Mouse (Mus musculus) liver, embryonic 13.5 days (tissue): ENCODE measurements around the gene Ramac. TPM values are rescaled to one million over a fixed set of nuclear protein-coding genes. Genes with fewer than 3 reads are reported as not detected.
A peak's percentile ranks its signal among the peaks of the same experiment; 100 is the strongest.

Experiments used
- ATAC-seq: fragments of 200-750 bp; cut with Nextera tagmentation; 2 replicates; pipeline ENCODE4 v1.8.0; 2017; ENCODE audit warnings: low read depth, mild to moderate bottlenecking, moderate number of reproducible peaks, moderate library complexity
- DNase-seq: peaks from one replicate; pipeline ENCODE4 v3.0.0; 2022
- H3K27ac ChIP-seq: fragments of 300-500 bp; sonication (generic); 2 replicates; pipeline ENCODE4 v1.5.1; 2015; ENCODE audit warnings: moderate library complexity, mild to moderate bottlenecking, inconsistent platforms
- H3K27me3 ChIP-seq: fragments of 300-500 bp; sonication (generic); 2 replicates; pipeline ENCODE4 v1.6.1; 2015; ENCODE audit warnings: mild to moderate bottlenecking, inconsistent platforms
- H3K36me3 ChIP-seq: fragments of 300-500 bp; sonication (generic); 2 replicates; pipeline ENCODE4 v1.6.1; 2015; ENCODE audit warnings: mild to moderate bottlenecking, inconsistent platforms
- H3K4me1 ChIP-seq: fragments of 300-500 bp; sonication (generic); replicated peaks from 2 replicates; pipeline ENCODE4 v1.6.1; 2015; ENCODE audit warnings: inconsistent platforms
- H3K4me2 ChIP-seq: fragments of 300-500 bp; sonication (generic); 2 replicates; pipeline ENCODE4 v1.6.1; 2015; ENCODE audit warnings: inconsistent platforms, mild to moderate bottlenecking, moderate library complexity
- H3K4me3 ChIP-seq: fragments of 300-500 bp; sonication (generic); replicated peaks from 2 replicates; pipeline ENCODE4 v1.5.1; 2015; ENCODE audit warnings: mild to moderate bottlenecking, inconsistent platforms
- H3K9ac ChIP-seq: fragments of 300-500 bp; sonication (generic); 2 replicates; pipeline ENCODE4 v1.6.1; 2015; ENCODE audit warnings: mild to moderate bottlenecking, inconsistent platforms
- H3K9me3 ChIP-seq: fragments of 300-500 bp; sonication (generic); replicated peaks from 2 replicates; pipeline ENCODE4 v1.6.1; 2016; ENCODE audit warnings: inconsistent platforms
- WGBS: fragments of 180-500 bp; shearing (Covaris S2); methylation state at CpG from one replicate; pipeline ENCODE4 v1.1.7; 2015; ENCODE audit not compliant: insufficient replicate concordance; 5-methylcytosine and 5-hydroxymethylcytosine counted together
- polyA plus RNA-seq: library from polyadenylated mRNA; unstranded; fragments of >200 nt; fragmentation: Nextera tagmentation; extraction: Ambion mirVana; gene quantifications from 2 replicates; pipeline ENCODE4 v1.2.1, GENCODE M21; 2015

Gene Ramac
- 68.9 and 84.2 TPM in 2 replicates for polyA plus RNA-seq

- peak within 1 kb of the TSS; percentile 94 for H3K4me2 ChIP-seq
- no peaks in the 10 kb centered on the region for H3K27me3 ChIP-seq
- H3K9ac ChIP-seq: peak within 1 kb of the TSS; percentile 92
- DNase-seq (peak; percentile 84), ATAC-seq (peak; percentile 94)
- peak within 1 kb of the TSS; percentile 99 for H3K4me3 ChIP-seq
- under 1% methylated on average over 56 of the region's 56 CpGs for WGBS
- no peaks in the 10 kb centered on the region for H3K9me3 ChIP-seq
- H3K27ac ChIP-seq: peak within 1 kb of the TSS; percentile 91
- H3K36me3 ChIP-seq: no peaks in the 10 kb centered on the region
- peaks cover 33% of the 10 kb centered on the region for H3K4me1 ChIP-seq
Observed at GRCm38 (mm10) chr7:81762180-81763109, at the start of gene Ramac. Gene Ramac (plus strand): TSS chr7:81762925.

DNA sequence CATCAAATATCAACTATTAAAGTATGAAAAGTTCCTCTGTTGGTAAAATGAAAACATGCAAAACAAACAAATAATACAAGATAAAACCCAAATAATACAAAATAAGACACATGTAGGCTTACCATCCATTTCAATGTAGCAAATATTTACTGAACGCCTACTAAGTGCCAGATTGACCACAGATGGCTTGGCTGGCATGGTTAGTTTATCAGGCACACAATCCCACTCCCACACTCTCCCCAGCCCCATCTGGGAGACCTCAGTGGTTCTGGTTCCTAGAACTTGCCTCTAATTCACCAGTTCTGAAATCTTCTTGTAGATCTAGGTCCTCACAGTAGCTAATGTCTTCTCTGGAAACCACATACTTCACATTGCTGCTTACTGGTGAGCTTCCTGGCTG is 44.1 kb upstream of the Ramac start:
- H3K9ac ChIP-seq: 0 out of 2 replicates have a peak overlapping the region, but pooled peaks have one; percentile 8
- ATAC-seq: no peak
- H3K4me3 ChIP-seq: peak overlapping the region; percentile 1; the same call in 1 of the 2 replicates
- peak overlapping the region; percentile 74 for H3K27ac ChIP-seq
- H3K4me2 ChIP-seq: peak overlapping the region; percentile 39
- DNase-seq: no peak
- H3K9me3 ChIP-seq: no peaks in the 10 kb centered on the region
- 60% methylated on average over 1 of the region's 1 CpGs for WGBS
- no peaks in the 10 kb centered on the region for H3K36me3 ChIP-seq
- peaks cover 42% of the 10 kb centered on the region for H3K4me1 ChIP-seq
- peaks cover 3% of the 10 kb centered on the region; the same call in 1 of the 2 replicates for H3K27me3 ChIP-seq

- DNase-seq: peak; percentile 20
- peak; percentile 93 for ATAC-seq
Observed at GRCm38 (mm10) chr7:81719216-81719661, 43.5 kb upstream of the Ramac start.

DNA sequence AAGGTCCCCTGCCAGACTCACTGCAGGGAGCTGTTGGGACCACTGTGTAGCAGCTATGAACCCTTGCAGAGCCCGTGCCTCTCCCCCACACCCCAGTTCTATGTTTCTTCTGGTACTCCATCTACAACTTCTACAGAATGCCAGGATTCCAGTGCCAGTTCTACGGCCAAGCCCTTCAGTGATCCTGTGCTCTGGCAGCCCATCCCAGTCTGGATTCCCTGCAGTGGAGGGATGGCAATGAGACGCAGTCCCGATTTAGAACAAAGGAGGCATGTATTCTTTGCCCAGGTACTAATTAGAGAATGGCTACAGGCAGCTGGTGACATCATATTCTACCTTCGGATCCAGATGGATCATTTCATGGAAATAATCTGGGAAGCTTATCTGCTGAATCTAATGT is 41.5 kb upstream of the Ramac start:
- H3K27me3 ChIP-seq: no peaks in the 10 kb centered on the region
- H3K36me3 ChIP-seq: no peaks in the 10 kb centered on the region
- no peak overlapping the region for H3K4me3 ChIP-seq
- no peaks in the 10 kb centered on the region for H3K9me3 ChIP-seq
- no peak overlapping the region for H3K9ac ChIP-seq
- H3K27ac ChIP-seq: 0 out of 2 replicates have a peak overlapping the region, but pooled peaks have one; percentile 13
- no peak overlapping the region for H3K4me2 ChIP-seq
- ATAC-seq: no peak
- WGBS: 74% methylated on average over 5 of the region's 5 CpGs
- DNase-seq: no peak
- H3K4me1 ChIP-seq: peaks cover 52% of the 10 kb centered on the region

More at GRCm38 (mm10) chr7:81719216-81719661, 43.5 kb upstream of the Ramac start:
- H3K4me3 ChIP-seq: peak overlapping the region; percentile 1; the same call in 1 of the 2 replicates
- no peaks in the 10 kb centered on the region for H3K9me3 ChIP-seq
- H3K9ac ChIP-seq: no peak overlapping the region
- H3K4me2 ChIP-seq: peak overlapping the region; percentile 39
- peaks cover 3% of the 10 kb centered on the region; the same call in 1 of the 2 replicates for H3K27me3 ChIP-seq
- 35% methylated on average over 1 of the region's 1 CpGs for WGBS
- peak overlapping the region; percentile 74 for H3K27ac ChIP-seq
- H3K4me1 ChIP-seq: peaks cover 42% of the 10 kb centered on the region
- H3K36me3 ChIP-seq: no peaks in the 10 kb centered on the region

DNA sequence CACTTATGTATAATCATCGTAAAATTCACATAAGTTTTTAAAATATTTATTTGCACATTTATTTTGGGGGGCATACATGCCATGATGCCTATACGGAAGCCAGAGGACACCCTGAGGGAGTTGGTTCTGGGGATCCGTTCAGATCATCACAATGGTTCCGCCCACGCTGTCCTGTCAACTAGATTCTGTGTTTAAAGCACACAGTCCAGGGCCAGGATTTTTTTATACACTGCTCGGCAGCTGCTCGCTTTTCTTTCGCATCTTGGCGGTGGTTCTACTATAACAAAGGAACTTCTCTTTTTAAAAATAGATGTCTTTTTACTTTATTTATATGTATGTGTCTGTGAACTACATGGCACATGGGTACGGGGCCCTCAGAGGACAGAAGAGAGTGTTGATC is 38.9 kb upstream of the Ramac start:
- no peak for ATAC-seq
- Histone ChIP-seq H3K4me2 (no peak overlapping the region), H3K4me3 (no peak overlapping the region), H3K9ac (no peak overlapping the region), H3K27me3 (no peaks in the 10 kb centered on the region), H3K27ac (no peak overlapping the region), H3K4me1 (peaks cover 42% of the 10 kb centered on the region), H3K36me3 (no peaks in the 10 kb centered on the region), H3K9me3 (no peaks in the 10 kb centered on the region)
- no peak for DNase-seq
- 88% methylated on average over 10 of the region's 10 CpGs for WGBS

- 20% methylated on average over 18 of the region's 18 CpGs for WGBS
- no peaks in the 10 kb centered on the region for H3K36me3 ChIP-seq
- peak; percentile 67 for ATAC-seq
- peak overlapping the region; percentile 47 for H3K4me2 ChIP-seq
- H3K27me3 ChIP-seq: no peaks in the 10 kb centered on the region
- H3K9ac ChIP-seq: peak overlapping the region; percentile 39
- DNase-seq: no peak
- H3K4me1 ChIP-seq: peaks cover 36% of the 10 kb centered on the region
- H3K4me3 ChIP-seq: no peak overlapping the region
- H3K27ac ChIP-seq: peak overlapping the region; percentile 63
- no peaks in the 10 kb centered on the region for H3K9me3 ChIP-seq
Observed at GRCm38 (mm10) chr7:81725986-81726727, 36.6 kb upstream of the Ramac start.

DNA sequence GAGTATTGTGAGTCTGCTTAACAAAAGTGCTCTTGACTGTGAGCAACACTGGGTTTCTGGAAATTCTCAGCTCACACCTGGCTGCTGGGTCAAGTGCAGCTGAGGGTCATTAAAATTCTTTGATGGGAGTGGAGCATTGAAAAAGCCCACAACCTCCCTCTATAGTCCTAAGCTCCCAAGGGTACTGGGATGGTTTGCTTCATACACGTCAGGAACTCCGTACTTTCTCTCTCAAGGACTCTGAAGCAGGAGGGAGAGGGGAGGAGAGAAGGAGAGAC is 36.1 kb upstream of the Ramac start:
- DNase-seq (no peak), ATAC-seq (no peak)
- Histone ChIP-seq H3K27me3 (no peaks in the 10 kb centered on the region), H3K9ac (no peak overlapping the region), H3K4me3 (no peak overlapping the region), H3K4me2 (no peak overlapping the region), H3K36me3 (no peaks in the 10 kb centered on the region), H3K9me3 (no peaks in the 10 kb centered on the region), H3K27ac (peak overlapping the region; percentile 63; the same call in 1 of the 2 replicates), H3K4me1 (peaks cover 32% of the 10 kb centered on the region)
- 65% methylated on average over 2 of the region's 2 CpGs for WGBS

DNA sequence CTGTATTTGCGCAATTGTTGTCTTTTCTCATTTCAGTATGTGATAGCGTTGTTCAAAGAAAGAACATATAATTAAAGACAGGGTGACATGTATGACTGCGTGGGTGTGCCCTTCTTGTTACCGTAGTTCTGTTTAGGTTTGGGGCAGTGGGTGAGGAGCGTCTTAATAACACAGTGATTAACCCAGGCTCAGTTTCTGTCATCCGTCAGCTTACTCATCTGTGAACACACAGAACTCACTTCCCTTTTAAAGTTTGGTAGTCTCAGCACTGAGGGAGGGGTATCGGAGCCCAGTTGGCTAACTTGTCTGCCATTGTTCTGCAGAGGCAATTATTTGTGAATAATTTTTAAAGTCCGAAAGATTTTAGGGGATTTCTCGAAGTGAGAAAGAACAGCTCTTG is 35.0 kb upstream of the Ramac start:
- Histone ChIP-seq H3K9me3 (no peaks in the 10 kb centered on the region), H3K4me3 (no peak overlapping the region), H3K4me2 (no peak overlapping the region), H3K27me3 (no peaks in the 10 kb centered on the region), H3K9ac (no peak overlapping the region), H3K27ac (no peak overlapping the region), H3K36me3 (no peaks in the 10 kb centered on the region), H3K4me1 (peaks cover 28% of the 10 kb centered on the region)
- WGBS: 59% methylated on average over 9 of the region's 9 CpGs
- DNase-seq: no peak
- no peak for ATAC-seq

GRCm38 (mm10) chr7:81729787-81730186 is 32.9 kb upstream of the Ramac start:
- no peak overlapping the region for H3K4me3 ChIP-seq
- H3K36me3 ChIP-seq: no peaks in the 10 kb centered on the region
- no peak overlapping the region; the same call in 1 of the 2 replicates for H3K9ac ChIP-seq
- H3K27me3 ChIP-seq: no peaks in the 10 kb centered on the region
- no peaks in the 10 kb centered on the region for H3K9me3 ChIP-seq
- H3K4me1 ChIP-seq: peaks cover 28% of the 10 kb centered on the region
- 24% methylated on average over 9 of the region's 9 CpGs for WGBS
- H3K27ac ChIP-seq: no peak overlapping the region
- no peak for DNase-seq
- peak overlapping the region; percentile 35 for H3K4me2 ChIP-seq
- no peak for ATAC-seq

GRCm38 (mm10) chr7:81731181-81731651 is 31.5 kb upstream of the Ramac start:
- WGBS: 70% methylated on average over 6 of the region's 6 CpGs
- H3K9me3 ChIP-seq: no peaks in the 10 kb centered on the region
- ATAC-seq: no peak
- H3K9ac ChIP-seq: no peak overlapping the region
- no peak overlapping the region for H3K27ac ChIP-seq
- no peaks in the 10 kb centered on the region for H3K27me3 ChIP-seq
- H3K4me3 ChIP-seq: no peak overlapping the region
- no peak for DNase-seq
- H3K36me3 ChIP-seq: no peaks in the 10 kb centered on the region
- no peak overlapping the region for H3K4me2 ChIP-seq
- H3K4me1 ChIP-seq: peaks cover 19% of the 10 kb centered on the region
